Mouse (Mus musculus) neural tube, embryonic 11.5 days (tissue): ENCODE data around the gene Prpf19. TPM values are rescaled to one million over a fixed set of nuclear protein-coding genes. Genes with fewer than 3 reads are reported as not detected.

ENCODE experiments used
- ATAC-seq: fragments of 200-750 bp; cut with Nextera tagmentation; 2 replicates; pipeline ENCODE4 v1.8.0; 2017; ENCODE audit warnings: moderate number of reproducible peaks, mild to moderate bottlenecking, moderate TSS enrichment, moderate library complexity; ENCODE audit not compliant: insufficient read depth, low FRiP score, low TSS enrichment
- DNase-seq: peaks from one replicate; pipeline ENCODE4 v3.0.0-alpha.2; 2015; ENCODE audit warnings: low spot score
- H3K27ac ChIP-seq: fragments of 300-500 bp; sonication (generic); 2 replicates; pipeline ENCODE4 v1.5.1; 2014; ENCODE audit warnings: low read depth, mild to moderate bottlenecking, low read length
- H3K27me3 ChIP-seq: fragments of 300-500 bp; sonication (generic); 2 replicates; pipeline ENCODE4 v1.6.1; 2014; ENCODE audit warnings: mild to moderate bottlenecking, low read length, mixed read lengths; ENCODE audit not compliant: control insufficient read depth, insufficient read depth
- H3K36me3 ChIP-seq: fragments of 300-500 bp; sonication (generic); 2 replicates; pipeline ENCODE4 v1.6.1; 2014; ENCODE audit warnings: mild to moderate bottlenecking, low read length, moderate library complexity, mixed read lengths; ENCODE audit not compliant: control insufficient read depth, insufficient read depth
- H3K4me1 ChIP-seq: fragments of 300-500 bp; sonication (generic); 2 replicates; pipeline ENCODE4 v1.6.1; 2014; ENCODE audit warnings: low read length, mixed read lengths; ENCODE audit not compliant: control insufficient read depth, insufficient read depth
- H3K4me2 ChIP-seq: fragments of 300-500 bp; sonication (generic); 2 replicates; pipeline ENCODE4 v1.6.1; 2014; ENCODE audit warnings: low read depth, mild to moderate bottlenecking, moderate library complexity
- H3K4me3 ChIP-seq: fragments of 300-500 bp; sonication (generic); 2 replicates; pipeline ENCODE4 v1.5.1; 2014; ENCODE audit warnings: low read depth, low read length
- H3K9ac ChIP-seq: fragments of 300-500 bp; sonication (generic); 2 replicates; pipeline ENCODE4 v1.6.1; 2014; ENCODE audit warnings: mild to moderate bottlenecking, low read length
- H3K9me3 ChIP-seq: fragments of 300-500 bp; sonication (generic); 2 replicates; pipeline ENCODE4 v1.6.1; 2016; ENCODE audit warnings: low read length; ENCODE audit not compliant: control insufficient read depth
- WGBS: fragments of 180-500 bp; shearing (Covaris S2); extraction: QIAGEN DNeasy Blood & Tissue Kit; methylation state at CpG from one replicate; pipeline ENCODE4 v1.1.7; 2014; 5-methylcytosine and 5-hydroxymethylcytosine counted together
- polyA plus RNA-seq: library from polyadenylated mRNA; unstranded; fragments of >200 nt; fragmentation: Nextera tagmentation; extraction: Ambion mirVana; gene quantifications from 2 replicates; pipeline ENCODE4 v1.2.1, GENCODE M21; 2014

The Prpf19 gene
- polyA plus RNA-seq, 1 experiment from 2014 or later = 56.8 TPM

DNA sequence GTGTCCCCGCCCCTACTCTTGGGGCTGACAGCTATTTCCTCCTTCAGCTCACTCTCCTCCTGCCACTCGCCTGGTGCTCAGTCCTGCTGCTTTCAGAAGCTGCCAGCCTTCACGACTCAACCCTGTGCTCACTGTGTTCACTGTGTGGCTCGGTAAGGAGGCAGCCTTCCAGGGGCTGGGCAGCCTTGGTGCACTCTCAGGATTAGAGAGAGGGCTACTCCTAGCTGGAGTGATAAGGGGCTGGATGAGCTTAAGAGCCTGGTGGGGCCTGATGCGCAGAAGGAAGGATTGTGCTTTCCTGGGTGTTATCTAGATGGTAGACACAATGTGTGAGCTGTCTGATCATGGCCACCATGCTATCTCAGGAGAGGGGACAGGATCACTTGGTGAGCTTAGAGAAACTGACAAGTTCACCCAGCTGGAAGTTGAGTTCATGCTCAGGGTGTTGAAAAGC is 42.1 kb downstream of the Prpf19 start, which contains the start of gene Ptgdr2:
TSS of gene Ptgdr2 (plus strand) at position 51 of the 454 bp plus-strand sequence.
- no peak within 1 kb of the TSS for H3K4me3 ChIP-seq
- ATAC-seq = no peak
- H3K27ac ChIP-seq = no peak within 1 kb of the TSS
- no peak within 1 kb of the TSS for H3K4me2 ChIP-seq
- H3K36me3 ChIP-seq = no peaks in the 10 kb centered on the region
- no peak for DNase-seq
- 63% methylated on average over 5 of the region's 5 CpGs for WGBS
- H3K9ac ChIP-seq = no peak within 1 kb of the TSS
- H3K9me3 ChIP-seq = no peaks in the 10 kb centered on the region
- H3K4me1 ChIP-seq = no peaks in the 10 kb centered on the region; the same call in 1 of the 2 replicates
- H3K27me3 ChIP-seq = no peaks in the 10 kb centered on the region

DNA sequence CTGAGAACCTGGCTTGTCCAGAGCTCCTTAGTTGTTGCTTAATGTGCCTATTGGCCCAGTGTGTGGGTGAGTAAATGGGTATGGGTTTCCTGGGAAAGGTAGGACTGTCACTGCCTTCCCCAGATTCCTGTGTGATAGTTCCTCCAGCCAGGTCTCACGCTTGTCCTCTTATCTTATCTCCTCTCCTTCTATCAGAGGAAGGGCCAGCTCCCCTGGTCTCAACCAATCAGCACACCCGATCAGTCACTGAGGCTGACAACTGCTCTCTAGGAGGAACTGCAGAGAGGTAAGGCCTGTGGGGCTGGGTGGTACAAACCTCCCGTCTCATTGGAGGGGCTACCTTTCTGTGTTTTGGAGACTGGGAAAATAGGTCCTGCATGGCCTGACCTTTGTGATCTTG is 43.7 kb downstream of the Prpf19 start:
- Histone ChIP-seq H3K36me3 (peaks cover 8% of the 10 kb centered on the region), H3K27ac (no peak overlapping the region), H3K27me3 (no peaks in the 10 kb centered on the region), H3K9me3 (no peaks in the 10 kb centered on the region), H3K4me3 (no peak overlapping the region), H3K4me2 (no peak overlapping the region), H3K4me1 (no peaks in the 10 kb centered on the region; the same call in 1 of the 2 replicates), H3K9ac (no peak overlapping the region)
- ATAC-seq = no peak
- DNase-seq = no peak
- 58% methylated on average over 3 of the region's 3 CpGs for WGBS

- DNase-seq (peak; percentile 90), ATAC-seq (peak; percentile 96)
- Histone ChIP-seq H3K27ac (peak overlapping the region; percentile 50; the same call in 1 of the 2 replicates), H3K9me3 (no peaks in the 10 kb centered on the region), H3K4me3 (peak overlapping the region; percentile 31), H3K36me3 (peaks cover 10% of the 10 kb centered on the region), H3K4me2 (peak overlapping the region; percentile 75), H3K4me1 (no peaks in the 10 kb centered on the region; the same call in 1 of the 2 replicates), H3K9ac (peak overlapping the region; percentile 66), H3K27me3 (no peaks in the 10 kb centered on the region)
- 17% methylated on average over 37 of the region's 37 CpGs for WGBS
Measured at GRCm38 (mm10) chr19:10940097-10940800, 45.2 kb downstream of the Prpf19 start.

DNA sequence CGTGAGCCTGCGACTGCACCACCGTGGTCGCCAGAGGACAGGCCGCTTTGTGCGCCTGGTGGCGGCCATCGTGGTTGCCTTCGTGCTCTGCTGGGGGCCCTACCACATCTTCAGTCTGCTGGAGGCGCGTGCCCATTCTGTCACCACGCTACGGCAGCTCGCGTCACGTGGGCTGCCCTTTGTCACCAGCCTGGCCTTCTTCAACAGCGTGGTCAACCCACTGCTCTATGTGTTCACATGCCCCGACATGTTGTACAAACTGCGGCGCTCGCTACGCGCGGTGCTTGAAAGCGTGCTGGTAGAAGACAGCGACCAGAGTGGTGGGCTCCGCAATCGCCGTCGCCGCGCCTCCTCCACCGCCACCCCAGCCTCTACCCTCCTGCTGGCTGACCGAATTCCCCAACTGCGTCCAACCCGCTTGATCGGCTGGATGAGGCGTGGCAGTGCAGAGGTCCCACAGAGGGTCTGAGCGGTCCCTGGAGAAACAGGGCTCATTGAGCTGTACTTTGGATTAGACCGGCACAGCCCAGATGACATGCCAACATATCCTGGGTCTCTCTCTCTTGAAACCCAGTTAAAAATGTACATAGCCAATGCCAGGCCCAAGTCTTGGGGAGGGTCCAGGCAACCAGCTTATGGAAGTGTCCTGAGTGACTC is 45.9 kb downstream of the Prpf19 start:
- Histone ChIP-seq H3K4me2 (peak overlapping the region; percentile 75), H3K4me3 (peak overlapping the region; percentile 31), H3K9ac (peak overlapping the region; percentile 66), H3K9me3 (no peaks in the 10 kb centered on the region), H3K4me1 (no peaks in the 10 kb centered on the region; the same call in 1 of the 2 replicates), H3K27me3 (no peaks in the 10 kb centered on the region), H3K36me3 (peaks cover 11% of the 10 kb centered on the region), H3K27ac (peak overlapping the region; percentile 50; the same call in 1 of the 2 replicates)
- ATAC-seq (peak; percentile 84), DNase-seq (peak; percentile 74)
- 1% methylated on average over 40 of the region's 40 CpGs for WGBS

DNA sequence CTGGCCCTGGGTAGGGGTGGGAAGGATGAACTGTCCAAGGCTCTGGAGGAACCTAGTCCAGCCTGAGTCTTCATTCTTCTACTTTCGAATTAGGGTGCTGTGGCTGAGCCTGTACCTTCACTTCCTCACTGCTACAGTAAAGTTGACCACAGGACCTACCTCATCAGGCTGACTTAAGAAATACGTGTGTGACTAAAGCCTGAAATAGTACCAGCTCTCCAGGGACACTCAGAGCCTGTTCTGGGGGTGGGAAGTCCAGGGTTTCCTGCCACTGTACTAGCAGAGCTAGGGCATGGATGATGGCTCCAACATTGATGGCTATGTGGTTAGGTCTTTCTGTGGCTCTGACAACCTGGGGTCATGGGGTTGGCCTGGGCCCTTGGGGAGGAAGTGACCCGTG is 48.9 kb downstream of the Prpf19 start:
- no peak for ATAC-seq
- H3K36me3 ChIP-seq = peaks cover 11% of the 10 kb centered on the region

DNA sequence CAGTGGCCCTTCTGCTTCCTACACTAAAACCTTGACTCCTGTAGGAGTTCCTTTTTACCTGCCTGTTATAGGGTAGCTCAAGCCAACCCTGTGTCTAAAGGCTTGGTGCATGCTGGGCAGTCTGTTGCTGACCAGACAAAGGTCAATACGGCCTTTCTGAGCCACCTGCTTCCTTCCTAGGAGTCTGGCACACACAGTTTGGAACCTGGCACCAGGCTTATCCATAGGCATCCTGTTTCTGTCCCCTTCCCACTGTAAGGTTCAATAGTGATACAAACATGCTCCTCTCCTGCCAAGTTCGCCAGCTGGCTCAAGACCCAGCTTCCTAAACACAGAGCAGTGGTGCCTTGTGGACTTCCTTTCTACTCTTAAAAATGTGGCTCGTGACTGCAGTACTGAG is 51.5 kb downstream of the Prpf19 start:
- 86% methylated on average over 3 of the region's 3 CpGs for WGBS
- Histone ChIP-seq H3K27me3 (no peaks in the 10 kb centered on the region), H3K4me3 (no peak overlapping the region), H3K36me3 (peaks cover 11% of the 10 kb centered on the region), H3K9ac (no peak overlapping the region), H3K27ac (no peak overlapping the region), H3K4me1 (peaks cover 18% of the 10 kb centered on the region), H3K9me3 (no peaks in the 10 kb centered on the region), H3K4me2 (no peak overlapping the region; the same call in 1 of the 2 replicates)
- ATAC-seq = no peak
- DNase-seq = no peak

More for the DNA sequence above, 48.9 kb downstream of the Prpf19 start:
- no peak overlapping the region for H3K4me3 ChIP-seq
- no peak for DNase-seq
- no peaks in the 10 kb centered on the region for H3K27me3 ChIP-seq
- H3K9ac ChIP-seq = no peak overlapping the region
- H3K4me2 ChIP-seq = no peak overlapping the region
- WGBS = 83% methylated on average over 3 of the region's 3 CpGs
- no peak overlapping the region for H3K27ac ChIP-seq
- peaks cover 18% of the 10 kb centered on the region for H3K4me1 ChIP-seq
- no peaks in the 10 kb centered on the region for H3K9me3 ChIP-seq

- no peaks in the 10 kb centered on the region for H3K27me3 ChIP-seq
- H3K27ac ChIP-seq = no peak overlapping the region
- no peak for ATAC-seq
- H3K4me2 ChIP-seq = peak overlapping the region; percentile 100
- H3K4me1 ChIP-seq = peaks cover 18% of the 10 kb centered on the region
- DNase-seq = no peak
- H3K9ac ChIP-seq = peak overlapping the region; percentile 76
- H3K9me3 ChIP-seq = no peaks in the 10 kb centered on the region
- H3K36me3 ChIP-seq = peaks cover 11% of the 10 kb centered on the region
- peak overlapping the region; percentile 82 for H3K4me3 ChIP-seq
- 93% methylated on average over 5 of the region's 5 CpGs for WGBS
Measured at GRCm38 (mm10) chr19:10947219-10947618, 52.2 kb downstream of the Prpf19 start.

DNA sequence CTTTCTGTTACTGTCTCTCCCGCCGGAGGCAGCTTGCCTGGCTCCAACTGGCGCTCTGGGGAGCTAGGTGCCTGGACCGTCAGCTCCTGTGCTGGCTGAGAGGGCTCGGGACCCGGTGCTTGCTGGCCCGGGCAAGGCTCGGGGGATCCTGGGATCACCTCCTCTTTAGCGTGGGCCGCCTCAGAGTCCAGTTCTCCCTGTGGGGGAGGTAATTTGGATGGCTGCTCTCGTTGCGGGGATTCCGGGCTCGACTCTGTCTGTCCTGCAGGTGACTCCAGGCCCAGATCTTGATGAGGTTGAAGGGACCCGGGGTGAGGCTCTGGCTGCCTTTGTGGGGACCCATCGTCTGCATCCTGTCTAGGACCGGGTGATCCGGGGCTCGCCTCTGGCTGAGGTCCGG is 53.4 kb downstream of the Prpf19 start:
- Histone ChIP-seq H3K4me1 (peaks cover 18% of the 10 kb centered on the region), H3K27ac (no peak overlapping the region), H3K9ac (peak overlapping the region; percentile 76), H3K4me3 (peak overlapping the region; percentile 82), H3K4me2 (peak overlapping the region; percentile 100), H3K9me3 (no peaks in the 10 kb centered on the region), H3K27me3 (no peaks in the 10 kb centered on the region), H3K36me3 (peaks cover 6% of the 10 kb centered on the region)
- no peak for ATAC-seq
- no peak for DNase-seq
- WGBS = 2% methylated on average over 20 of the region's 20 CpGs
